Mouse (Mus musculus) small intestine, adult 2 months (tissue): ENCODE data around the gene Ptges3l. TPM values are rescaled to one million over a fixed set of nuclear protein-coding genes. Genes with fewer than 3 reads are reported as not detected.
"Not testable (repeated sequence)": the region's sequence is repeated elsewhere in the genome, so short reads cannot be mapped to it uniquely, and the experiment has no call there.

Experiments used
- H3K27ac ChIP-seq: fragments of 200-500 bp; 2 replicates; pipeline ENCODE4 v1.5.1; 2012; ENCODE audit warnings: low read depth, low read length, control low read depth, inconsistent platforms; ENCODE audit not compliant: insufficient read depth
- H3K27me3 ChIP-seq: fragments of 200-500 bp; 2 replicates; pipeline ENCODE4 v1.6.1; 2012; ENCODE audit warnings: mild to moderate bottlenecking, moderate library complexity, low read length, inconsistent platforms; ENCODE audit not compliant: control insufficient read depth, insufficient read depth
- H3K36me3 ChIP-seq: fragments of 200-500 bp; 2 replicates; pipeline ENCODE4 v1.6.1; 2012; ENCODE audit warnings: mild to moderate bottlenecking, low read length, control low read depth, inconsistent platforms; ENCODE audit not compliant: control insufficient read depth, insufficient read depth
- H3K4me1 ChIP-seq: fragments of 200-500 bp; 2 replicates; pipeline ENCODE4 v1.6.1; 2012; ENCODE audit warnings: low read length, inconsistent platforms, mixed read lengths; ENCODE audit not compliant: control insufficient read depth, insufficient read depth, insufficient read length
- H3K4me3 ChIP-seq: fragments of 200-500 bp; 2 replicates; pipeline ENCODE4 v1.5.1; 2012; ENCODE audit warnings: low read depth, mild to moderate bottlenecking, control low read depth, inconsistent platforms, low read length, moderate library complexity
- CTCF ChIP-seq: fragments of 200-500 bp; IDR thresholded peaks from 2 replicates; pipeline ENCODE4 v1.5.1; 2012; ENCODE audit warnings: low read depth, mild to moderate bottlenecking, control low read depth, inconsistent platforms, low read length, moderate library complexity, mixed read lengths; ENCODE audit not compliant: insufficient replicate concordance, insufficient read length; ENCODE audit errors: extremely low read depth
- POLR2A ChIP-seq: fragments of 200-500 bp; IDR thresholded peaks from 2 replicates; pipeline ENCODE4 v1.6.1; 2012; ENCODE audit warnings: low read depth, mild to moderate bottlenecking, control low read depth, inconsistent platforms, low read length, moderate library complexity
- WGBS: fragments of 180-500 bp; shearing (Covaris S2); methylation state at CpG from one replicate; pipeline ENCODE4 v1.1.7; 2018; 5-methylcytosine and 5-hydroxymethylcytosine counted together
- polyA plus RNA-seq: library from polyadenylated mRNA; depleted of rRNA; stranded (reverse); fragments of >200 nt; gene quantifications from 2 replicates; pipeline ENCODE4 v1.2.3, GENCODE M21; 2012

Gene Ptges3l
- polyA plus RNA-seq, 1 experiment: 0.51 TPM

- peak overlapping the region; percentile 76 for H3K27ac ChIP-seq
- H3K4me3 ChIP-seq: no peak overlapping the region
- no peaks in the 10 kb centered on the region for H3K27me3 ChIP-seq
- TF ChIP-seq POLR2A (no peak), CTCF (no peak)
- WGBS: 27% methylated on average over 6 of the region's 6 CpGs
- H3K4me1 ChIP-seq: peaks cover 26% of the 10 kb centered on the region; the same call in 1 of the 2 replicates
- peaks cover 35% of the 10 kb centered on the region for H3K36me3 ChIP-seq
These were observed 29.6 kb upstream of the Ptges3l start for GRCm38 (mm10) chr11:101454702-101455101.

GRCm38 (mm10) chr11:101452093-101452774 lies 27.1 kb upstream of the Ptges3l start:
- TF ChIP-seq CTCF (no peak), POLR2A (no peak)
- H3K4me3 ChIP-seq: peak overlapping the region; percentile 41; the same call in 1 of the 2 replicates
- peak overlapping the region; percentile 98 for H3K27ac ChIP-seq
- no peaks in the 10 kb centered on the region for H3K27me3 ChIP-seq
- 21% methylated on average over 10 of the region's 10 CpGs for WGBS
- peaks cover 11% of the 10 kb centered on the region for H3K36me3 ChIP-seq
- peaks cover 27% of the 10 kb centered on the region; the same call in 1 of the 2 replicates for H3K4me1 ChIP-seq

GRCm38 (mm10) chr11:101451536-101451935 lies 26.4 kb upstream of the Ptges3l start:
- Histone ChIP-seq H3K36me3 (peaks cover 4% of the 10 kb centered on the region), H3K27me3 (no peaks in the 10 kb centered on the region), H3K27ac (peak overlapping the region; percentile 98), H3K4me1 (peaks cover 27% of the 10 kb centered on the region; the same call in 1 of the 2 replicates), H3K4me3 (peak overlapping the region; percentile 41)
- 55% methylated on average over 10 of the region's 10 CpGs for WGBS
- TF ChIP-seq POLR2A: no peak
- TF ChIP-seq CTCF: no peak

GRCm38 (mm10) chr11:101450394-101450793 lies 25.3 kb upstream of the Ptges3l start:
- TF ChIP-seq CTCF (peak; percentile 42; the same call in 1 of the 2 replicates), POLR2A (no peak)
- 78% methylated on average over 3 of the region's 3 CpGs for WGBS
- Histone ChIP-seq H3K4me3 (peak overlapping the region; percentile 9; the same call in 1 of the 2 replicates), H3K27ac (peak overlapping the region; percentile 21; the same call in 1 of the 2 replicates), H3K36me3 (peaks cover 7% of the 10 kb centered on the region; the same call in 1 of the 2 replicates), H3K27me3 (no peaks in the 10 kb centered on the region), H3K4me1 (peaks cover 21% of the 10 kb centered on the region; the same call in 1 of the 2 replicates)

GRCm38 (mm10) chr11:101449596-101449995 lies 24.5 kb upstream of the Ptges3l start:
- H3K36me3 ChIP-seq: peaks cover 13% of the 10 kb centered on the region
- H3K27me3 ChIP-seq, H3K4me3 ChIP-seq: not testable (repeated sequence)
- H3K27ac ChIP-seq: peak overlapping the region; percentile 97; the same call in 1 of the 2 replicates
- peaks cover 17% of the 10 kb centered on the region; the same call in 1 of the 2 replicates for H3K4me1 ChIP-seq
- WGBS: 60% methylated on average over 4 of the region's 4 CpGs

GRCm38 (mm10) chr11:101448899-101449298 lies 23.8 kb upstream of the Ptges3l start:
- Histone ChIP-seq H3K27ac (peak overlapping the region; percentile 97), H3K27me3 (no peaks in the 10 kb centered on the region), H3K36me3 (peaks cover 20% of the 10 kb centered on the region), H3K4me1 (peaks cover 14% of the 10 kb centered on the region; the same call in 1 of the 2 replicates), H3K4me3 (peak overlapping the region; percentile 86)
- 6% methylated on average over 4 of the region's 4 CpGs for WGBS
- TF ChIP-seq POLR2A (no peak), CTCF (no peak)

GRCm38 (mm10) chr11:101448274-101448746 lies 23.2 kb upstream of the Ptges3l start, which contains the start of gene Ifi35:
Gene Ifi35, plus strand, starts transcription at chr11:101448407.
- TF ChIP-seq CTCF: no peak
- TF ChIP-seq POLR2A: peak; percentile 97
- 1% methylated on average over 10 of the region's 10 CpGs for WGBS

More at GRCm38 (mm10) chr11:101448274-101448746, 23.2 kb upstream of the Ptges3l start, which contains the start of gene Ifi35:
- Histone ChIP-seq H3K27ac (peak within 1 kb of the TSS; percentile 97), H3K4me3 (peak within 1 kb of the TSS; percentile 86), H3K36me3 (peaks cover 23% of the 10 kb centered on the region), H3K27me3 (no peaks in the 10 kb centered on the region), H3K4me1 (peaks cover 11% of the 10 kb centered on the region; the same call in 1 of the 2 replicates)
